Mouse (Mus musculus) liver, embryonic 14.5 days (tissue): ENCODE results near the gene Dhrs3.

Experiments
- CTCF ChIP-seq: IDR thresholded peaks from 2 replicates; pipeline ENCODE4 v1.5.1; 2016; ENCODE audit warnings: antibody characterized with exemption, low read depth, control low read depth
- EP300 ChIP-seq: IDR thresholded peaks from 2 replicates; pipeline ENCODE4 v1.6.1; 2016; ENCODE audit warnings: antibody characterized with exemption, low read depth

DNA sequence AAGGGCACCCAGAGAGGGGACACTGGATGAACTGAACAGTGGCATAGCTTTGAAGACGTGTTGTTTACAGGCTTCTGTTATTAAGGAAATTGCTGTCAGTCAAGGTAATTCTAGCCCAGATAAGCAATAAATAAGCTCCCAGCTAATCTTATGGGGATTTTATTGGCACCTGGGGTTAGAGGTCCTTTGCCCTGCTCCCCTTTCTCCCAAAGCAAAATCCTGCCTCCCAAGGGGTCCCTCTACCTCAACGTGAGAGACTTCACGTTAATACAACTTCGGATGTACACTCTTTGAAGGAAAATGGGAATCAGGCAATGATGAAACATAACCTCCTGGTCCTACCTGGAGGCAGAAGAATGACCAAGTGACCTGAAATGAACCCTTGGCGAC lies 889 bp upstream of the Dhrs3 start:
- no peak for TF ChIP-seq EP300
- no peak for TF ChIP-seq CTCF
